Mouse (Mus musculus) 3T3-L1 (cell line): ENCODE measurements around the gene Aftph.

Experiments used
- DNase-seq: peaks from one replicate; pipeline ENCODE4 v3.0.0-alpha.2; 2015; ENCODE audit warnings: low read depth, low spot score

The Aftph gene

GRCm38 (mm10) chr11:20728044-20728443, 13.3 kb downstream of the Aftph start:
- DNase-seq, result no peak

- DNase-seq, result no peak
These were observed 17.8 kb downstream of the Aftph start for GRCm38 (mm10) chr11:20723572-20723971.

- DNase-seq, result no peak
These were observed 29.2 kb downstream of the Aftph start for GRCm38 (mm10) chr11:20712068-20712671.

GRCm38 (mm10) chr11:20691000-20691399, 50.4 kb downstream of the Aftph start:
- DNase-seq, result peak; percentile 89

- no peak for DNase-seq
These were observed 59.7 kb downstream of the Aftph start for GRCm38 (mm10) chr11:20681679-20682078.

GRCm38 (mm10) chr11:20680781-20681180, 60.6 kb downstream of the Aftph start:
- DNase-seq, result no peak

DNA sequence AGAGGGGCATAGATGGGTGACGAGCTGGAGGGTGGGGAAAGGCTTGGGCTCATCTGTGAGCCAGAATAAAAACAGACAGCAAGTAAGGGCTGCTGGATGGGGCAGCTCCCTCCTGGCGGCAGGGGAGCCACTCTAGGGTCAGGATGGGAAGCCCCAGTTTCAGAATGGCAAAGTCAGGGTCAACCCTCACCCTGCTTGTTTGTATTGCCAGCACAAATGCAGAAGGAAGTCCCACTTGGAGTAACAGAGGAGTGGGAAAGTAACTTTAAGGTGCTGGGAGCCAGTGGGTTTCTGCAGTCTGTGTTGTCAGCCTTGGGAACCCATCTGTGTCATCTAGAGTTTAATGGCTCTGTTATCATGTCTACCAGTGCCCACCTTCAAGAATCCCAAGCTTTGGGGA, 62.0 kb downstream of the Aftph start:
- no peak for DNase-seq

GRCm38 (mm10) chr11:20672513-20672912, 68.9 kb downstream of the Aftph start:
- no peak for DNase-seq

- DNase-seq, result peak; percentile 32
These were observed 69.5 kb downstream of the Aftph start for GRCm38 (mm10) chr11:20671789-20672392.

- DNase-seq, result no peak
These were observed 76.5 kb downstream of the Aftph start for GRCm38 (mm10) chr11:20664878-20665277.

- DNase-seq, result no peak
These were observed 77.7 kb downstream of the Aftph start for GRCm38 (mm10) chr11:20663580-20664198.

GRCm38 (mm10) chr11:20662811-20663210, 78.6 kb downstream of the Aftph start:
- no peak for DNase-seq

DNA sequence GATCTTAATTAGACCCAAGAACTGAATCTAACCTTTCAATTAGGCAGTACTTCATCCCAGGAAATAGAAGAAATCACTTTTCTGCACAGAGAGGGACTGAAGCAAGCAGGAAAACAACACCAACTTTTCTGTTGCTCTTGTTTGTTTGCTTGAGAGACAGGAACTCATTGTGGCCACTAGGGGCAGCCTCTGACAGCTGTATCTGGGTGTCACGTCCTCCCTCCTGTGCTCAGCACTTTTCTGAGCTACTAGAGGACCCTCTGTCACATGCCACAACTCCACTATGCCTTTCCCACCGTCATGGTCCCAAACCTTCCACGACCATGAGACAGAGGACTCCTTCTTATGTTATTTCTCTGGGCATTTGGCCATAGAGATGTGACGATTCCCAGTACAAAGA, 79.7 kb downstream of the Aftph start:
- DNase-seq, result peak; percentile 38

DNA sequence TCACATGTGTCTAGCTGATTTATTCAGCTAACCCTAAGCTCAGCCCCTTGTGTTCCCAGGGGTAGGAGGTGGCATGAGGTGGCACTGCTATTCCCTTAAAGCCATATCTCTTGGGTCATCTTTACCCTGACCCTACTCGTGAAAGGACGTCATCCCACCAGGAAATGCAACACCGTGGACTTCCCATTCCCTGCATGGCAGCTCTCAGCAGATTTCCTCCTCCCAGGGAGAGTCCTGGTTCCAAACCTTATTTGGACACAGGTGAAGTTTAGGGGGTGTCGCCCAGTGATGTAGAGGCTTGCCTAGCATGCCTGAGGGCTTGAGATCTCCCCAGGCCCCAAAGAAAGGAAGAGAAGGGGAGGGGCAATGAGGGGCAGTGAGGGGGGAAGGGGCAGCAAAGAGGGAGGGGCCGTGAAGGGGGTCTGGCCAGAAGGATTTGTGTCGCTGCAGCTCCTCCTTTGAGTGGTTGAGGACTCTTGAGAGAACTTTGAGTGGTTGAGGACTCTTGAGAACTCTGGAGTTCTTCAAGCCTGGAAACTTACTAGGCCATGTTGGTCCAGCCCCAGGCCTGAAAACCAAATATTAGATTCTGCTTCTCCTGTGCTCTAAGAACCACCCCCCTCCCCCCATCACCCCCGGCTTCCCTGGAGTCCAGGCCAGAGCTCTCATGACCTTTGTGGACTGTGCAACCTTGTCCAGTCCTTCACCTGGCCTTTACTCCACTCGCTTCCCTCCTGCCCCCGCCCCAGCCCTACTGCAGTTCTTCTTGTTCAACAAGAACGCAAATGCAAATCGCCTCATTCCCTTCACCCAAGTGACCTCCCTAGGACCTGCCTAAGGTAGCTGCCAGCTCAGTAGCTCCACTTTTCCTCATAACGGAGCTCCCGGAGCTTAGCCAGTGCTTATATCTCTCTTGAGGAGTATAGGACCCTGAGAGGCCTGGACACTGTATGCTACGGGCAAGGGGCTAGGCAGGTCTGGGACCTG, 81.0 kb downstream of the Aftph start:
- DNase-seq, result no peak

- no peak for DNase-seq
These were observed 82.3 kb downstream of the Aftph start for GRCm38 (mm10) chr11:20659094-20659493.

- DNase-seq, result no peak
These were observed 84.7 kb downstream of the Aftph start for GRCm38 (mm10) chr11:20656711-20657057.

GRCm38 (mm10) chr11:20655795-20656710, 85.3 kb downstream of the Aftph start:
- DNase-seq, result no peak

GRCm38 (mm10) chr11:20651166-20651565, 90.2 kb downstream of the Aftph start:
- DNase-seq, result peak; percentile 86

GRCm38 (mm10) chr11:20650006-20650639, 91.3 kb downstream of the Aftph start:
- DNase-seq, result no peak

DNA sequence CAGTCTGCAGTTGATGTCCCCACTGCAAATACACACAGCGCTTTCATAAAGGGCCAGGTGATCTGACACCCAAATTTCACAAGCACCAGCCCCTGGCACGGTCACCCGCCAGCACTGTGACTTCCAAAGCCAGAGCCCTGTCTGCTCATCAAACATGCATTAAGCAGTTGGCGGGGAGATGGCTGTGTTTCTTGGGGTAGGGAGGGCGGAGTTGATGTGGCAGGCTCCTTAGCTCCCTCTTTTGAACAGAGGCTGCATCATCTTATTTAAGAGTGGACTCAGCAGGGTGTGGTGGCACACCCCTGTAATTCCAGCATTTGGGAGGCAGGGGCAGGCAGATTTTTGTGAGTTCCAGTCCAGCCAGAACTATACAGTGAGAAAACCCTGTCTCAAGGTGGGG, 91.9 kb downstream of the Aftph start:
- DNase-seq, result no peak
